Mouse (Mus musculus) neural tube, embryonic 15.5 days (tissue): Measurements from ENCODE around the gene Megf8. TPM values are rescaled to one million over a fixed set of nuclear protein-coding genes. Genes with fewer than 3 reads are reported as not detected.
"Not testable (repeated sequence)": the region's sequence is repeated elsewhere in the genome, so short reads cannot be mapped to it uniquely, and the experiment has no call there.

Source experiments
- ATAC-seq: fragments of 200-750 bp; cut with Nextera tagmentation; 2 replicates; pipeline ENCODE4 v1.8.0; 2017; ENCODE audit warnings: mild to moderate bottlenecking, moderate TSS enrichment, moderate library complexity; ENCODE audit not compliant: low FRiP score
- H3K27ac ChIP-seq: fragments of 300-500 bp; sonication (generic); replicated peaks from 2 replicates; pipeline ENCODE4 v1.5.1; 2015; ENCODE audit warnings: mild to moderate bottlenecking, inconsistent platforms
- H3K27me3 ChIP-seq: fragments of 300-500 bp; sonication (generic); replicated peaks from 2 replicates; pipeline ENCODE4 v1.6.1; 2015; ENCODE audit warnings: inconsistent platforms
- H3K36me3 ChIP-seq: fragments of 300-500 bp; sonication (generic); 2 replicates; pipeline ENCODE4 v1.6.1; 2015; ENCODE audit warnings: inconsistent platforms
- H3K4me1 ChIP-seq: fragments of 300-500 bp; sonication (generic); 2 replicates; pipeline ENCODE4 v1.6.1; 2015; ENCODE audit warnings: inconsistent platforms
- H3K4me2 ChIP-seq: fragments of 300-500 bp; sonication (generic); 2 replicates; pipeline ENCODE4 v1.6.1; 2015; ENCODE audit warnings: inconsistent platforms, mild to moderate bottlenecking, moderate library complexity
- H3K4me3 ChIP-seq: fragments of 300-500 bp; sonication (generic); replicated peaks from 2 replicates; pipeline ENCODE4 v1.5.1; 2015; ENCODE audit warnings: mild to moderate bottlenecking, inconsistent platforms
- H3K9ac ChIP-seq: fragments of 300-500 bp; sonication (generic); replicated peaks from 2 replicates; pipeline ENCODE4 v1.6.1; 2015; ENCODE audit warnings: mild to moderate bottlenecking, inconsistent platforms
- H3K9me3 ChIP-seq: fragments of 300-500 bp; sonication (generic); replicated peaks from 2 replicates; pipeline ENCODE4 v1.6.1; 2016; ENCODE audit warnings: inconsistent platforms
- WGBS: fragments of 180-500 bp; shearing (Covaris S2); methylation state at CpG from one replicate; pipeline ENCODE4 v1.1.7; 2015; ENCODE audit warnings: mixed read lengths; 5-methylcytosine and 5-hydroxymethylcytosine counted together
- polyA plus RNA-seq: library from polyadenylated mRNA; unstranded; fragments of >200 nt; fragmentation: Nextera tagmentation; extraction: Ambion mirVana; gene quantifications from 2 replicates; pipeline ENCODE4 v1.2.1, GENCODE M21; 2015

Megf8 gene
- polyA plus RNA-seq, 1 experiment from 2014 or later, result 22.7 TPM

DNA sequence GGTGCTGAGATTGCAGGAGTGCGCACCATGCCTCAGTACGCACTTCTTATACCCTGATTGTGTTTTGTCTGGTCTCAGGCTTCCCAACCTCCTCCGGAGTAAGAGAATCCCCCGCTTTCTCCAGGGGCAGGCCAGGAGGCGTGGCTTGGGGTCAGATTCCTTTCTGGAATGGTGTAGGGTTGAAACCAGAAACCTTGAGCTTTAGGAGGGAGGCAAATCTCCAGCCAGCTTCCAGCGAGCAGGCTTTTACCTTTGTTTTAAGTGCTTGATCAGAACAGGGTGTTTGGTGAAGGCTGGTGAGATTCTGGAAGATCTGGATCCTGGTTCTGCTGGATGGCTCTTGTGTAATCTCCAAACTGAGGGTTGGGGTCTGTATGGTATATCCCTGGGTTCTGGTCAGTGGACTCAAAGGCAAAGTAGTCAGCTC lies 5.1 kb downstream of the Megf8 start:
- H3K4me1 ChIP-seq, result peaks cover 35% of the 10 kb centered on the region
- no peaks in the 10 kb centered on the region for H3K27me3 ChIP-seq
- H3K36me3 ChIP-seq, result peaks cover 3% of the 10 kb centered on the region; the same call in 1 of the 2 replicates
- no peaks in the 10 kb centered on the region for H3K9me3 ChIP-seq
- H3K4me3 ChIP-seq, result no peak overlapping the region
- no peak overlapping the region for H3K9ac ChIP-seq
- ATAC-seq, result no peak
- 10% methylated on average over 6 of the region's 6 CpGs for WGBS
- H3K4me2 ChIP-seq, result peak overlapping the region; percentile 15; the same call in 1 of the 2 replicates
- H3K27ac ChIP-seq, result no peak overlapping the region; the same call in 1 of the 2 replicates

DNA sequence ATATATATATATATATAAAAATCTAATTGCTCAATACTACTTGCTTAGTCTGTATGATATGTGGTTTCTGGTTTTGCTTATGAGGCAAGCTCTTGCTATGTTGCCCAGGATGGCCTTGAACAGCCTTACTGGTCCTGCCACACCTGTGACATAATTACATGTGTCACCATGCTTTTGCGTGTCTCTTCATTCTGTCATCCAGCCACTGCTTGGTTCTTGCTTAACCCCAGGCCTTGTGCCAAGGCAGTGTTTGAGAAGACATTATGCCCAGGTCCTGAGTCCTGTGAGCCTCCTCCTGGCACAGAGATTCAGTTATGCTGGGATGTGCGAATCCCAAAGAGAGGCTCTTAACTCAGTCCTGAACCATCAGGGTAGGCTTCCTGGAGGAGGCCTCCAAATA lies 6.3 kb downstream of the Megf8 start:
- Histone ChIP-seq H3K4me2 (no peak overlapping the region), H3K9me3 (no peaks in the 10 kb centered on the region), H3K27ac (no peak overlapping the region), H3K4me1 (peaks cover 24% of the 10 kb centered on the region), H3K36me3 (peaks cover 9% of the 10 kb centered on the region), H3K9ac (no peak overlapping the region), H3K4me3 (no peak overlapping the region), H3K27me3 (no peaks in the 10 kb centered on the region)
- whole genome bisulfite sequencing, result 93% methylated on average over 2 of the region's 2 CpGs
- ATAC-seq, result no peak

DNA sequence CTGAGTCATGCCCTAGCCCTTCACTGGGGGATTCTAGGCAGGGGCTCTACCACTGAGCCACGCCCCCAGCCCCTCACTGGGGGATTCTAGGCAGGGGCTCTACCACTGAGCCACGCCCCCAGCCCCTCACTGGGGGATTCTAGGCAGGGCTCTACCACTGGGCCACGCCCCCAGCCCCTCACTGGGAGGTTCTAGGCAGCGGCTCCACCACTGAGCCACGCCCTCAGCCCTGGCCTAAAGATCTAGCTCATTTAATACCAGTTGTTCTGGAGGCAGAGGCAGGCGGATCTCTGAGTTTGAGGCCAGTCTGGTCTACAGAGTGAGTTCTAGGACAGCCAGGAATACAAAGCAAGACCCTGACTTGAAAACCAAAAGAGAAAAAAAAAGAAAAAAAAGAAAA lies 8.5 kb downstream of the Megf8 start:
- peaks cover 23% of the 10 kb centered on the region for H3K36me3 ChIP-seq
- not testable (repeated sequence) for H3K4me2 ChIP-seq, H3K4me3 ChIP-seq, H3K27ac ChIP-seq, ATAC-seq, H3K27me3 ChIP-seq, H3K9ac ChIP-seq, H3K9me3 ChIP-seq
- WGBS, result 96% methylated on average over 6 of the region's 6 CpGs
- H3K4me1 ChIP-seq, result peaks cover 15% of the 10 kb centered on the region

DNA sequence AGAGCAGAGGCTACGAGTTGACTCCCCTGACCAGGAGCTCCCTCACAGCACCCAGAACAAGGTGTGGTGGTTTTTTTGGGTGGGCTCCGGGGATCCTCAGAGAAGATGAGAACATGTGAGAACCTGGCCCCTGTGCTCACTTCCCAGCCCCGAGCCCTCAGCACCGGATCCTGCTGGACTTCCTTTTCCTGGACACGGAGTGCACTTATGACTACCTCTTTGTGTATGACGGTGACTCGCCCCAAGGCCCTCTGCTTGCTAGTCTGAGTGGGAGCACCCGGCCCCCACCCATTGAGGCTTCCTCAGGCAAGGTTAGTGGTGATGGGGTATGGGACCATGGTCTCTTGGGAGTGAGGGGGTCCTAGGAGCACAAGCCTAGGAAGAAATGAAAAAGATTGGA lies 9.3 kb downstream of the Megf8 start:
- no peaks in the 10 kb centered on the region for H3K27me3 ChIP-seq
- H3K9ac ChIP-seq, result no peak overlapping the region
- H3K36me3 ChIP-seq, result peaks cover 31% of the 10 kb centered on the region
- ATAC-seq, result no peak
- peaks cover 10% of the 10 kb centered on the region for H3K4me1 ChIP-seq
- no peak overlapping the region for H3K4me2 ChIP-seq
- no peak overlapping the region for H3K27ac ChIP-seq
- WGBS, result 88% methylated on average over 8 of the region's 8 CpGs
- H3K9me3 ChIP-seq, result no peaks in the 10 kb centered on the region
- no peak overlapping the region for H3K4me3 ChIP-seq

DNA sequence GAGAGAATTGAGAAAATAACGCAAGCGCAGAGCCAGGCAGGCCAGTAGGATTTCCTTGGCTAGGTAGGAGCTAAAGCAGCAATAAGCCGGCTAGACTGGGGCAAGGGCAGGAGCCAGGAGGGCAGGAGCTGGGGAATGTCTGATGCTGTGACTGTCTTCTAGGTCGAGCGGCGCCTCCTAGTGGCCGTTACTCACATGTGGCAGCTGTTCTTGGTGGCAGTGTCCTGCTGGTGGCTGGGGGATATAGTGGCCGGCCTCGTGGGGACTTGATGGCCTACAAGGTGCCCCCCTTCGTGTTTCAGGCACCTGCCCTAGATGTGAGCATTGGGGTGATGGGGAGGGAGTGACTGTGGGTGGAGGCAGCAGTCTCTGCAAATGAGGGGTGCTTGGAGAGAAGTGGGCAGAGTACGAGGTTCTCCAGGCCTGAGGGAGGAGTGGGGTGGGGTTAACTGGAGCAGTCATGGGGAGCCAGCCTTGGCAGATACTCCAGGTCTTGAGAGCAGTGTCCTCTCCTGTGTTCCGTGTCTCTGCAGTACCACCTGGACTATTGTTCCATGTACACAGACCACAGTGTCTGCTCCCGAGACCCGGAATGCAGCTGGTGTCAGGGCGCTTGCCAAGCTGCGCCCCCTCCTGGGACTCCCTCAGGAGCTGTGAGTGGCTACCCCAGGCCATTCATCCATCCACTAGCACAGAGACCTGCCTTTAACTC lies 16.8 kb downstream of the Megf8 start:
- 38% methylated on average over 16 of the region's 16 CpGs for WGBS
- H3K27ac ChIP-seq, result no peak overlapping the region
- H3K36me3 ChIP-seq, result peaks cover 77% of the 10 kb centered on the region
- no peak overlapping the region for H3K4me3 ChIP-seq
- ATAC-seq, result no peak
- H3K4me2 ChIP-seq, result no peak overlapping the region
- H3K9me3 ChIP-seq, result no peaks in the 10 kb centered on the region
- H3K4me1 ChIP-seq, result no peaks in the 10 kb centered on the region
- no peak overlapping the region for H3K9ac ChIP-seq
- H3K27me3 ChIP-seq, result no peaks in the 10 kb centered on the region

DNA sequence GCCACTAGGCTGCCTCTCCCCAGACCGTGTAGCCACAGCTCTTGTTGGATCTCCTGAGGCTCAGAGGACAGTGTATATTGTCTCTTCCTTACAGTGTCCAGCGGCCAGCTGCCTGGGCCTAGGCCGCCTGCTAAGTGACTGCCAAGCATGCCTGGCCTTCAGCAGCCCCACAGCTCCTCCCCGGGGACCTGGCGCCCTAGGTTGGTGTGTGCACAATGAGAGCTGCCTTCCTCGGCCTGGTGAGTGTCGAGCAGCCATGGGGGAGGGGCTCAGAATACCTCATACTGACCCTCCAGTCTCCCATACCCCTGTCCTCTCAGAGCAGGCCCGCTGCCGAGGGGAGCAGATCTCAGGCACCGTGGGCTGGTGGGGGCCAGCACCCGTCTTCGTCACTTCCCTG lies 17.5 kb downstream of the Megf8 start:
- H3K9ac ChIP-seq, result no peak overlapping the region
- no peaks in the 10 kb centered on the region for H3K4me1 ChIP-seq
- no peak overlapping the region for H3K27ac ChIP-seq
- ATAC-seq, result 0 out of 2 replicates have a peak, but pooled peaks have one; percentile 5
- no peak overlapping the region for H3K4me2 ChIP-seq
- H3K9me3 ChIP-seq, result no peaks in the 10 kb centered on the region
- peaks cover 78% of the 10 kb centered on the region for H3K36me3 ChIP-seq
- H3K4me3 ChIP-seq, result no peak overlapping the region
- no peaks in the 10 kb centered on the region for H3K27me3 ChIP-seq
- WGBS, result 80% methylated on average over 12 of the region's 12 CpGs

DNA sequence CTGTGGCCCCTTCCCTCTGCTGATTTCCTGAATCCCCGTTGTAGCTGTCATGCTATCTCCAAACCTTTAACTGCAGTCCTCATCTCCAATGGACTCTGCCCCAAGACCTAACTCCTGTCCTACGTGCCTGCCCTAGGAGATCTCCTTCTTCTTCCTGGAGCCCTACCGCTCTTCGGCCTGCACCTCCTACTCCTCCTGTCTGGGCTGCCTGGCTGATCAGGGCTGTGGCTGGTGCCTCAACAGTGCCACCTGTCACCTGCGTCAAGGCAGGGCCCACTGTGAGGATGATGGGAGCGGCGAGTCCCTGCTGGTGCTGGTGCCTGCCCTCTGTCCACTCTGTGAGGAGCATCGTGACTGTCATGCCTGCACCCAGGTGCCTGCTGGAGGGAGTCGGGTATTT lies 22.4 kb downstream of the Megf8 start:
- H3K27me3 ChIP-seq, result no peaks in the 10 kb centered on the region
- H3K9ac ChIP-seq, result no peak overlapping the region
- H3K4me3 ChIP-seq, result no peak overlapping the region
- H3K27ac ChIP-seq, result no peak overlapping the region
- no peak for ATAC-seq
- no peaks in the 10 kb centered on the region for H3K9me3 ChIP-seq
- WGBS, result 88% methylated on average over 9 of the region's 9 CpGs
- H3K4me1 ChIP-seq, result no peaks in the 10 kb centered on the region
- H3K36me3 ChIP-seq, result peaks cover 86% of the 10 kb centered on the region
- H3K4me2 ChIP-seq, result no peak overlapping the region

DNA sequence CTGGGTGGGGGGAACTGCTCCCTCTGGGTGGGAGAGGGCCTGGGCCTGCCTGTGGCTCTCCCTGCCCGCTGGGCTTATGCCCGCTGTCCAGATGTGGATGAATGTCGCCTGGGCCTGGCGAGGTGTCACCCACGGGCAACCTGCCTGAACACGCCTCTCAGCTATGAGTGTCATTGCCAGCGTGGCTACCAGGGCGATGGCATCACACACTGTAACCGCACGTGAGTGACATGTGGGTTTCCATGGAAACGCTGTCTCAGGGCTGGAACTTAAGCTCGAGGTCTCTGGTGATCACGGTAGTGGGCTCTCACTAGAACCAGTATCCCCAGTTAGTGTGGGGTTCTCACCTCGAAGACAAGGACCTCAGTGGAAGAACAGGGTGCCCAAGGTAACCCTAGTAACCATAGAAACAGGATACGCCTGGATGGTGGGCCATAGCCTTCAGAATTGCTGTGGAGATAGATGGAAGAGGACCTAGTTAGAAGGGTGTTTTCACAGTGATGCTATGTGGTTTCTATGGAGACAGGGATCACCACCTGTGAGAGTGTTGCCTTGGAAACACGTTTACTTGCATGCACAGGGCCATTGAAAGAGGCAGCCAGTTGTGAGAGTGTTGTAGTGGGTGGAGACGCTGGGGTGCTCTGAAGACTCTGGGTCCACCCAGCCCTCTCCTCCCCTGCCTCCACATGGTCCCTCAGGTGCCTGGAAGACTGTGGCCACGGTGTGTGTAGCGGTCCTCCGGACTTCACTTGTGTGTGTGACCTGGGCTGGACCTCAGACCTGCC lies 24.2 kb downstream of the Megf8 start:
- peak; percentile 53; the same call in 1 of the 2 replicates for ATAC-seq
- no peaks in the 10 kb centered on the region for H3K27me3 ChIP-seq
- H3K9me3 ChIP-seq, result no peaks in the 10 kb centered on the region
- 0 out of 2 replicates have a peak overlapping the region, but pooled peaks have one; percentile 1 for H3K9ac ChIP-seq
- H3K4me3 ChIP-seq, result no peak overlapping the region
- no peak overlapping the region for H3K27ac ChIP-seq
- H3K4me2 ChIP-seq, result no peak overlapping the region
- peaks cover 82% of the 10 kb centered on the region for H3K36me3 ChIP-seq
- WGBS, result 74% methylated on average over 20 of the region's 20 CpGs
- no peaks in the 10 kb centered on the region for H3K4me1 ChIP-seq

DNA sequence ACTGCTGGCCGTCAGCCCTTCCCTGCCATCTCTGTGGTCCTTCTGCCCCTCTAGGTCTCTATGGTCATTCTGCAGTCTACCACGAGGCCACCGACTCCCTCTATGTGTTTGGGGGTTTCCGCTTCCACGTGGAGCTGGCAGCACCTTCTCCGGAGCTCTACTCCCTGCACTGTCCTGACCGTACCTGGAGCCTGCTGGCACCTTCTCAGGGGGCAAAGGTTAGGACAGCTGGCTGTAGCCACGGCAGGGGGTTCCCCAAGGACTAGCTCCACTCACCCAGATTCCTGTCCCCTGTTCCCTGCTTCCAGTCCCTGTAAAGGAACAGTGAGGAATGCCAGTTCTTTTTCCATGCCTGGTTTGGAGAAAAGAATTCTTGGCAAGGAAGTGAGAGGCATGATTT lies 31.9 kb downstream of the Megf8 start:
- whole genome bisulfite sequencing, result 86% methylated on average over 8 of the region's 8 CpGs
- Histone ChIP-seq H3K4me1 (no peaks in the 10 kb centered on the region), H3K4me3 (no peak overlapping the region), H3K27ac (no peak overlapping the region), H3K36me3 (peaks cover 94% of the 10 kb centered on the region), H3K27me3 (no peaks in the 10 kb centered on the region), H3K9me3 (no peaks in the 10 kb centered on the region), H3K4me2 (no peak overlapping the region), H3K9ac (no peak overlapping the region)
- ATAC-seq, result no peak

DNA sequence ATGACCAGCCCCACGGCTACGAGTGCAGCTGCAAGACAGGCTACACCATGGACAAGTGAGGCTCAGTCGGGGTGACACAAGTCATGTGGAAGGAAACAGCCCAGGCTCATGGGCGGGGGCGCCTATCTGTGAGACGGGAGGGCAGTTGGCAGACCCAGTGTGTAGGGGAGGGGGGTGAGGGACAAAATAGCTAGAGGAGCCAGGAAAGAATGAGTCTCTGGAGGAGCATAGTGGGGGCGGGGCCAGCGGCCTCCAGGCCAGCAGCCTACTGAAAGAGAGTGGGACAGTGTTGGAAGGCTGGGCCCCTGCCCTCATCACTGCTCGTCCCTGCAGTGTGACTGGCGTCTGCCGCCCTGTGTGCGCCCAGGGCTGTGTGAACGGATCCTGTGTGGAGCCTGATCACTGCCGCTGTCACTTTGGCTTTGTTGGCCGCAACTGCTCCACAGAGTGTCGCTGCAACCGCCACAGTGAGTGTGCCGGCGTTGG lies 41.8 kb downstream of the Megf8 start:
- Histone ChIP-seq H3K27ac (0 out of 2 replicates have a peak overlapping the region, but pooled peaks have one; percentile 7), H3K4me3 (no peak overlapping the region), H3K4me2 (peak overlapping the region; percentile 15; the same call in 1 of the 2 replicates), H3K4me1 (peaks cover 6% of the 10 kb centered on the region; the same call in 1 of the 2 replicates), H3K9me3 (no peaks in the 10 kb centered on the region), H3K9ac (no peak overlapping the region), H3K27me3 (no peaks in the 10 kb centered on the region), H3K36me3 (peaks cover 73% of the 10 kb centered on the region)
- 36% methylated on average over 19 of the region's 19 CpGs for WGBS
- ATAC-seq, result peak; percentile 72

DNA sequence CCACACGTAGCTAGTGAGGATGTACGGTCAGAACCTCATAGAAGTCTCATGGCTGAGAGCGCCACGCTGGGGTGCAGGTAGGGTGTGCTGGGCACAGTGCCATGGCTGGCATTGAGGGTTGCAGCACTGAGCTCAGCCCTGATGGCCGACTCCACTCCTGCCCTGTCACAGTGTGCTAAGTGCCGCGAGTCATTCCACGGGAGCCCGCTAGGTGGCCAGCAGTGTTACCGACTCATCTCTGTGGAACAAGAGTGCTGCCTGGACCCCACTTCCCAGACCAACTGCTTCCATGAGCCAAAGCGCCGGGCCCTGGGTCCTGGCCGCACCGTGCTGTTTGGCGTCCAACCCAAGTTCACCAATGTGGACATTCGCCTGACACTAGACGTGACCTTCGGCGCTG lies 46.2 kb downstream of the Megf8 start:
- WGBS, result 86% methylated on average over 19 of the region's 19 CpGs

DNA sequence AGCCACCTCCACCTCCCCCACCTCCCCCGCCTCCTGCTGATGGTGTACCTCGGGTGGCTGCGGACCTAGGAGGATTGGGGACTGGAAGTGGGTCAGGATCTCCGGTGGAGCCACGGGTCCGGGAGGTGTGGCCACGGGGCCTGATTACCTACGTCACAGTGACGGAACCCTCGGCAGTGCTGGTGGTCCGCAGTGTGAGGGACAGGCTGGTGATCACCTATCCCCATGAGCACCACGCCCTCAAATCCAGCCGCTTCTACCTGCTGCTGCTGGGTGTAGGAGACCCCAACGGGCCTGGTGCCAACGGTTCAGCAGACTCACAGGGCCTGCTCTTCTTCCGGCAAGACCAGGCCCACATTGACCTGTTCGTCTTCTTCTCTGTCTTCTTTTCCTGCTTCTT lies 46.7 kb downstream of the Megf8 start:
- Histone ChIP-seq H3K9ac (no peak overlapping the region), H3K4me3 (no peak overlapping the region), H3K27me3 (peaks cover 16% of the 10 kb centered on the region), H3K9me3 (no peaks in the 10 kb centered on the region), H3K36me3 (peaks cover 50% of the 10 kb centered on the region), H3K27ac (no peak overlapping the region), H3K4me1 (peaks cover 33% of the 10 kb centered on the region), H3K4me2 (no peak overlapping the region)
- 95% methylated on average over 17 of the region's 17 CpGs for WGBS
- ATAC-seq, result no peak

More for the DNA sequence above, 46.2 kb downstream of the Megf8 start:
- Histone ChIP-seq H3K4me1 (peaks cover 32% of the 10 kb centered on the region), H3K9ac (no peak overlapping the region), H3K4me2 (no peak overlapping the region), H3K4me3 (no peak overlapping the region), H3K27ac (no peak overlapping the region), H3K36me3 (peaks cover 52% of the 10 kb centered on the region), H3K9me3 (no peaks in the 10 kb centered on the region), H3K27me3 (peaks cover 13% of the 10 kb centered on the region)
- no peak for ATAC-seq
